Mouse (Mus musculus): ENCODE measurements around the gene Hk1. TPM values are rescaled to one million over a fixed set of nuclear protein-coding genes. Genes with fewer than 3 reads are reported as not detected.

Hk1 gene
- polyA plus RNA-seq, 1 experiment from 2014 or later, result 135 TPM

- H3K4me2 ChIP-seq, result no peak overlapping the region
- WGBS, result 87% methylated on average over 19 of the region's 19 CpGs
- no peaks in the 10 kb centered on the region for H3K4me1 ChIP-seq
- no peaks in the 10 kb centered on the region for H3K9me3 ChIP-seq
- H3K36me3 ChIP-seq (replicated peaks), result no peaks in the 10 kb centered on the region
- no peak overlapping the region for H3K9ac ChIP-seq
- H3K27ac ChIP-seq, result no peak overlapping the region
- H3K4me3 ChIP-seq, result no peak overlapping the region
- no peaks in the 10 kb centered on the region for H3K27me3 ChIP-seq (replicated peaks)
- ATAC-seq (replicated peaks), result no peak
These were observed 22.0 kb upstream of the Hk1 start for GRCm38 (mm10) chr10:62401641-62402111.

GRCm38 (mm10) chr10:62383011-62383410 lies 3.3 kb upstream of the Hk1 start:
- no peak for ATAC-seq (replicated peaks)
- Histone ChIP-seq H3K27ac (no peak overlapping the region), H3K36me3 (replicated peaks) (no peaks in the 10 kb centered on the region), H3K4me2 (no peak overlapping the region), H3K9me3 (no peaks in the 10 kb centered on the region), H3K9ac (no peak overlapping the region), H3K27me3 (replicated peaks) (no peaks in the 10 kb centered on the region), H3K4me1 (no peaks in the 10 kb centered on the region), H3K4me3 (no peak overlapping the region)
- 84% methylated on average over 3 of the region's 3 CpGs for WGBS

- Histone ChIP-seq H3K36me3 (replicated peaks) (no peaks in the 10 kb centered on the region), H3K9ac (no peak overlapping the region), H3K27ac (no peak overlapping the region), H3K9me3 (no peaks in the 10 kb centered on the region), H3K4me3 (no peak overlapping the region), H3K4me1 (no peaks in the 10 kb centered on the region), H3K27me3 (replicated peaks) (no peaks in the 10 kb centered on the region), H3K4me2 (no peak overlapping the region)
- no peak for ATAC-seq (replicated peaks)
These were observed 1.2 kb upstream of the Hk1 start for GRCm38 (mm10) chr10:62380936-62381335.

- H3K4me2 ChIP-seq, result no peak overlapping the region
- 92% methylated on average over 7 of the region's 7 CpGs for WGBS
- no peak overlapping the region for H3K4me3 ChIP-seq
- H3K27ac ChIP-seq, result no peak overlapping the region
- H3K9me3 ChIP-seq, result no peaks in the 10 kb centered on the region
- no peaks in the 10 kb centered on the region for H3K4me1 ChIP-seq
- no peak overlapping the region for H3K9ac ChIP-seq
- ATAC-seq (replicated peaks), result no peak
- H3K36me3 ChIP-seq (replicated peaks), result no peaks in the 10 kb centered on the region
- H3K27me3 ChIP-seq (replicated peaks), result no peaks in the 10 kb centered on the region
These were observed 20.9 kb downstream of the Hk1 start for GRCm38 (mm10) chr10:62358827-62359226.

DNA sequence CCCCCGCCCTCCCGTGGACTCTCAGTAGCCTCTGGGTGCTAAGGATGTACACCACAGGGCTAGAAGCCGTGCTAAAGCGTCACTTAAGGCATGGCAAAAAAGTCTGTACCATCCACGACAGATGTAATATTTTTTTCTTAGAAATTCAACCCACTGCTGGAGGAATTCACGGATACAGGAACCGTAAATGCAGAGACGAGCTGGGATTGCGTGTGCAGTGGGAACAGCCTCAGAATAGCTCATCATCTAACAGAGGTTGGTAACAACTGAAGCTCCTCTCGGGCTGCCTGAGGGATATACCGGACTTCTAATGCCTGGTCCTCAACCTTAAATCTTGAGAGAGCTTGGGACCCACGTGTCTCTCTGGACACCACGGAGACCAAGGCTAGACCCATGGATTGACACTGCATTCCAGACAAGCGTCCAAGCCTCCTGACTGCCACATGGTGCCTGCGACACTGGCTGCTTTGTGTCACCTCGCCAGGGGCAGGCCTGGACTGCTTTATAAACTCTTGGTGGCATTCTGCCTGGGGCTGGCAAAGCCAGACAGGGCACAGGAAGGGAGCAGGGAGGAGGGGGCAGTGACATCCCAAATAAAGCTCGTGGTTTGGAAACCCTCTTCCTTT lies 23.5 kb downstream of the Hk1 start:
- no peaks in the 10 kb centered on the region for H3K4me1 ChIP-seq
- no peaks in the 10 kb centered on the region for H3K27me3 ChIP-seq (replicated peaks)
- no peaks in the 10 kb centered on the region for H3K9me3 ChIP-seq
- WGBS, result 80% methylated on average over 17 of the region's 17 CpGs
- H3K27ac ChIP-seq, result no peak overlapping the region
- no peaks in the 10 kb centered on the region for H3K36me3 ChIP-seq (replicated peaks)
- ATAC-seq (replicated peaks), result no peak
- H3K4me3 ChIP-seq, result no peak overlapping the region
- no peak overlapping the region for H3K9ac ChIP-seq
- H3K4me2 ChIP-seq, result no peak overlapping the region

DNA sequence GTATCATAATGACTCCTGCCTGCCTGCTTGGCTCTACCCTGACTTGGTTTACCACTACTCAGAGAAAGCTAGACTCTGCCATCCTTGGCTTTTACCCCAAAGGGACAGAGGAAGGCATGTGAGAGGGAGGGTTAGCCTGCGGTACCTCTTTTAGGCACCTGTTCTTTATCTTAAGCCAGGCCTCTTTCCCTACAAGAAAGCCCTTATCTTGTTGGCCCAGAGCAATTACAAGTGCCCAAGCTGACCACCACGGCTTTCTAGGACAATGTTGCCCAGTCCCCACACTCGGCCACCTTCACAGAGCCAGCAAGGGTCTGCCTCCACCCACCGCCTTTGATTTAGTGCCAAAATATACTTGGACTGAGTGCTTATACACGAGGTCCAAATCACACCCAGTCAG lies 34.6 kb downstream of the Hk1 start:
- WGBS, result 82% methylated on average over 5 of the region's 5 CpGs
- Histone ChIP-seq H3K27ac (no peak overlapping the region), H3K4me3 (no peak overlapping the region), H3K27me3 (replicated peaks) (no peaks in the 10 kb centered on the region), H3K4me1 (peaks cover 12% of the 10 kb centered on the region), H3K36me3 (replicated peaks) (no peaks in the 10 kb centered on the region), H3K9ac (no peak overlapping the region), H3K4me2 (no peak overlapping the region), H3K9me3 (no peaks in the 10 kb centered on the region)
- ATAC-seq (replicated peaks), result no peak

DNA sequence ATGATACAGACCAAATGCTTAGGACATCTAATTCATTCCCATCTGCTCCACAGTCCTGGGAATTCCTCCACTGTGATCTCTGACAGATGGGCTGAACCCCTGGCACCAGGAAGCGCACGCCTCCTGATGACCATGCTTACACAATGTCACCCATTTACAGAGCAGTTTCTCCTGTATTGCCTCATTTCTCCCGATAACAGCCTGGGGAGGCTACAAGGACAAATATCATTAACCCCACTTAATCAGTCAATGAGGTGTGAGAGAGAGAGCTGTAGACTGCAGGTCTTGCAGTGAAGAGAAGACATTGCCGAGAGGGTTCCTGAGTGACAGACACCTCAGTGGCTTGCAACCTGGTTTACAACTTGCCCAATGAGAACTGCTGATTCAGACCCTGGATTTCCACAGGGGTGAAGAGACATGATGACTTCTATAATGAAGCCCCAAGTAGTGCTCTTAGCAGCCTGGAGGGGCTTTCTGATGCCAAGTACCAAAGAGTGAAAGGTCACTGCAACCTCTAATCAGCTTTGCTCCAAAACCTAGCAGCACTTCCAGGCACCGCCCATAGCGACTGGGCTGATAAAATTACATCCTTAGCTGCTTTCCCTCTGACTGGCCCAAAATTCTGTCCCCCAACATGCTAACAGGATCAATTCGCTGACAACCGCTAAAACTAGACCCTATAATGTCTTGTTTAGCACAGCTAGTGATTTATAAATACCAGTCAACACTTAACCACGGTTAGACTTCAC lies 35.5 kb downstream of the Hk1 start:
- Histone ChIP-seq H3K4me1 (peaks cover 15% of the 10 kb centered on the region), H3K4me3 (no peak overlapping the region), H3K27ac (no peak overlapping the region), H3K36me3 (replicated peaks) (no peaks in the 10 kb centered on the region), H3K9me3 (no peaks in the 10 kb centered on the region), H3K4me2 (no peak overlapping the region), H3K9ac (no peak overlapping the region), H3K27me3 (replicated peaks) (no peaks in the 10 kb centered on the region)
- 89% methylated on average over 9 of the region's 9 CpGs for WGBS
- ATAC-seq (replicated peaks), result no peak

GRCm38 (mm10) chr10:62342512-62342911 lies 37.2 kb downstream of the Hk1 start:
- no peaks in the 10 kb centered on the region for H3K9me3 ChIP-seq
- H3K4me1 ChIP-seq, result peaks cover 29% of the 10 kb centered on the region
- H3K4me2 ChIP-seq, result no peak overlapping the region
- H3K27ac ChIP-seq, result no peak overlapping the region
- no peaks in the 10 kb centered on the region for H3K27me3 ChIP-seq (replicated peaks)
- H3K9ac ChIP-seq, result no peak overlapping the region
- H3K36me3 ChIP-seq (replicated peaks), result no peaks in the 10 kb centered on the region
- no peak for ATAC-seq (replicated peaks)
- 93% methylated on average over 6 of the region's 6 CpGs for WGBS
- no peak overlapping the region for H3K4me3 ChIP-seq

DNA sequence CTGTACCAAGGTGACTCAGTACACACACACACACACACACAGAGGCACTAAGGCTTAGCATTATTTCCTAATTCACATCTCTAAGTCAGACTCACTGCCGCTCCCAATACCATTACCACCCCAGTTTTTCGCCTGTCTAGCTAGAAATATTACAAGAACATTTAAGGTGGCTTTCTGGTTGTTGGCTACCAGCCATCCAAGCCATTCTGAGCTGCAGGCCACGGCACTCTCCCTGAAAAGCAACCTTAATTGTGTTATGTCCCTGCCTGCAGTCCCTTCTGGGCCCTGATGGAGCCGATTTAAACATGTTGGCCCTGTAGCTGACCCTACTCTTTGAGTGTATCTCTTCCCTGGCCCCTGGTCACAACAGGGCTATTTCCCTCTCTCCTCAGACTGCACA lies 37.8 kb downstream of the Hk1 start:
- H3K4me1 ChIP-seq, result peaks cover 35% of the 10 kb centered on the region
- ATAC-seq (replicated peaks), result no peak
- WGBS, result 90% methylated on average over 4 of the region's 4 CpGs
- no peak overlapping the region for H3K27ac ChIP-seq
- no peak overlapping the region for H3K4me2 ChIP-seq
- H3K27me3 ChIP-seq (replicated peaks), result no peaks in the 10 kb centered on the region
- H3K9me3 ChIP-seq, result no peaks in the 10 kb centered on the region
- no peak overlapping the region for H3K4me3 ChIP-seq
- H3K9ac ChIP-seq, result no peak overlapping the region
- H3K36me3 ChIP-seq (replicated peaks), result no peaks in the 10 kb centered on the region

GRCm38 (mm10) chr10:62340991-62341390 lies 38.7 kb downstream of the Hk1 start:
- ATAC-seq (replicated peaks), result peak; percentile 0; the same call in 1 of the 2 replicates
- H3K27me3 ChIP-seq (replicated peaks), result no peaks in the 10 kb centered on the region
- peak overlapping the region; percentile 83 for H3K4me2 ChIP-seq
- 23% methylated on average over 3 of the region's 3 CpGs for WGBS
- peak overlapping the region; percentile 91 for H3K27ac ChIP-seq
- no peaks in the 10 kb centered on the region for H3K36me3 ChIP-seq (replicated peaks)
- H3K9ac ChIP-seq, result peak overlapping the region; percentile 87
- H3K9me3 ChIP-seq, result no peaks in the 10 kb centered on the region
- peaks cover 41% of the 10 kb centered on the region for H3K4me1 ChIP-seq
- H3K4me3 ChIP-seq, result peak overlapping the region; percentile 89

- Histone ChIP-seq H3K9ac (peak overlapping the region; percentile 87), H3K9me3 (no peaks in the 10 kb centered on the region), H3K4me1 (peaks cover 42% of the 10 kb centered on the region), H3K27me3 (replicated peaks) (no peaks in the 10 kb centered on the region), H3K27ac (peak overlapping the region; percentile 91), H3K4me3 (peak overlapping the region; percentile 89), H3K4me2 (peak overlapping the region; percentile 83), H3K36me3 (replicated peaks) (no peaks in the 10 kb centered on the region)
- WGBS, result 0% methylated on average over 38 of the region's 38 CpGs
- peak; percentile 97 for ATAC-seq (replicated peaks)
These were observed 39.5 kb downstream of the Hk1 start for GRCm38 (mm10) chr10:62340095-62340731.

GRCm38 (mm10) chr10:62339211-62340094 lies 40.3 kb downstream of the Hk1 start:
- H3K36me3 ChIP-seq (replicated peaks), result no peaks in the 10 kb centered on the region
- 2% methylated on average over 45 of the region's 45 CpGs for WGBS
- H3K27me3 ChIP-seq (replicated peaks), result no peaks in the 10 kb centered on the region
- H3K4me3 ChIP-seq, result peak overlapping the region; percentile 89
- peak; percentile 67 for ATAC-seq (replicated peaks)
- no peaks in the 10 kb centered on the region for H3K9me3 ChIP-seq
- peak overlapping the region; percentile 83 for H3K4me2 ChIP-seq
- H3K27ac ChIP-seq, result peak overlapping the region; percentile 91
- peaks cover 46% of the 10 kb centered on the region for H3K4me1 ChIP-seq
- peak overlapping the region; percentile 87 for H3K9ac ChIP-seq
